Mouse (Mus musculus) liver, embryonic 15.5 days (tissue): ENCODE data around the gene Psmg4. TPM values are rescaled to one million over a fixed set of nuclear protein-coding genes. Genes with fewer than 3 reads are reported as not detected.

Experiments used
- ATAC-seq: fragments of 200-750 bp; cut with Nextera tagmentation; 2 replicates; pipeline ENCODE4 v1.8.0; 2017; ENCODE audit warnings: moderate number of reproducible peaks, mild to moderate bottlenecking, moderate library complexity; ENCODE audit not compliant: insufficient read depth
- H3K27ac ChIP-seq: fragments of 300-500 bp; sonication (generic); replicated peaks from 2 replicates; pipeline ENCODE4 v1.5.1; 2015; ENCODE audit warnings: mild to moderate bottlenecking, inconsistent platforms
- H3K27me3 ChIP-seq: fragments of 300-500 bp; sonication (generic); 2 replicates; pipeline ENCODE4 v1.6.1; 2015; ENCODE audit warnings: mild to moderate bottlenecking, inconsistent platforms
- H3K36me3 ChIP-seq: fragments of 300-500 bp; sonication (generic); replicated peaks from 2 replicates; pipeline ENCODE4 v1.6.1; 2015; ENCODE audit warnings: moderate library complexity, mild to moderate bottlenecking, inconsistent platforms
- H3K4me1 ChIP-seq: fragments of 300-500 bp; sonication (generic); replicated peaks from 2 replicates; pipeline ENCODE4 v1.6.1; 2015; ENCODE audit warnings: inconsistent platforms
- H3K4me2 ChIP-seq: fragments of 300-500 bp; sonication (generic); 2 replicates; pipeline ENCODE4 v1.6.1; 2015; ENCODE audit warnings: moderate library complexity, mild to moderate bottlenecking, inconsistent platforms
- H3K4me3 ChIP-seq: fragments of 300-500 bp; sonication (generic); replicated peaks from 2 replicates; pipeline ENCODE4 v1.5.1; 2015; ENCODE audit warnings: mild to moderate bottlenecking, inconsistent platforms
- H3K9ac ChIP-seq: fragments of 300-500 bp; sonication (generic); 2 replicates; pipeline ENCODE4 v1.6.1; 2015; ENCODE audit warnings: moderate library complexity, mild to moderate bottlenecking, inconsistent platforms
- H3K9me3 ChIP-seq: fragments of 300-500 bp; sonication (generic); replicated peaks from 2 replicates; pipeline ENCODE4 v1.6.1; 2016; ENCODE audit warnings: inconsistent platforms
- WGBS: fragments of 180-500 bp; shearing (Covaris S2); methylation state at CpG from one replicate; pipeline ENCODE4 v1.1.7; 2015; ENCODE audit warnings: mixed read lengths; ENCODE audit not compliant: insufficient replicate concordance; 5-methylcytosine and 5-hydroxymethylcytosine counted together
- polyA plus RNA-seq: library from polyadenylated mRNA; unstranded; fragments of >200 nt; fragmentation: Nextera tagmentation; extraction: Ambion mirVana; gene quantifications from 2 replicates; pipeline ENCODE4 v1.2.1, GENCODE M21; 2015

Gene Psmg4
- polyA plus RNA-seq, 1 experiment from 2014 or later = 30.0 TPM

GRCm38 (mm10) chr13:34207714-34208470 is 45.1 kb downstream of the Psmg4 start:
- WGBS = 67% methylated on average over 6 of the region's 6 CpGs
- Histone ChIP-seq H3K9me3 (no peaks in the 10 kb centered on the region), H3K4me1 (0 out of 2 replicates have a peak, but pooled peaks cover 3% of the 10 kb centered on the region), H3K27ac (no peak overlapping the region), H3K36me3 (peaks cover 73% of the 10 kb centered on the region), H3K9ac (no peak overlapping the region), H3K4me2 (no peak overlapping the region), H3K4me3 (no peak overlapping the region), H3K27me3 (no peaks in the 10 kb centered on the region)
- no peak for ATAC-seq

DNA sequence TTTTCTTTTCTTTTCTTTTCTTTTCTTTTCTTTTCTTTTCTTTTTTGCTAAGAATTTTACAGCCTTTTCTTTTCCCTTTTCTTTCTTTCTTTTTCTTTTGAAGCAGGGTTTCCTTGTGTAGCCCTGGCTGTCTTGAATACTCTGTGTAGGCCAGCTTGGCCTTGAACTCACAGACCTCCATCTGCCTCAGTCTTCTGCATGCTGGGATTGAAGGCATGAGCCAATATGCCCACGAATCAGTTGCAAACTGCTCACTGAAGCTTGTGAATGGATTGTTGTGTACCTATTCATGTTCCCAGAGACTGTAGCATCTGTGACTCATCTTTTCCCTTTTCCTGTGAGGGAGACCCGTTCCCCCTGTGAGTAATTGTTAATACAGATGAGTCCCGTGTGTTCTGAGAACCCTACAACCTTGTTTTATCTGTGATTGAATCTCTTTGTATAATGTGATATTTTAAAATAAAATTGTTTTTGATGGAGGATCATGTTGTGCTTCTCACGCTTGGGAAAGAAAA is 48.6 kb downstream of the Psmg4 start:
- WGBS = 65% methylated on average over 4 of the region's 4 CpGs
- H3K4me3 ChIP-seq = no peak overlapping the region
- 0 out of 2 replicates have a peak, but pooled peaks cover 8% of the 10 kb centered on the region for H3K4me1 ChIP-seq
- H3K36me3 ChIP-seq = peaks cover 75% of the 10 kb centered on the region
- no peak overlapping the region for H3K27ac ChIP-seq
- H3K4me2 ChIP-seq = no peak overlapping the region
- no peak for ATAC-seq
- no peak overlapping the region for H3K9ac ChIP-seq
- H3K9me3 ChIP-seq = no peaks in the 10 kb centered on the region
- H3K27me3 ChIP-seq = no peaks in the 10 kb centered on the region

- H3K36me3 ChIP-seq = peaks cover 84% of the 10 kb centered on the region
- no peak overlapping the region for H3K27ac ChIP-seq
These were observed 50.0 kb downstream of the Psmg4 start for GRCm38 (mm10) chr13:34212735-34213212.

DNA sequence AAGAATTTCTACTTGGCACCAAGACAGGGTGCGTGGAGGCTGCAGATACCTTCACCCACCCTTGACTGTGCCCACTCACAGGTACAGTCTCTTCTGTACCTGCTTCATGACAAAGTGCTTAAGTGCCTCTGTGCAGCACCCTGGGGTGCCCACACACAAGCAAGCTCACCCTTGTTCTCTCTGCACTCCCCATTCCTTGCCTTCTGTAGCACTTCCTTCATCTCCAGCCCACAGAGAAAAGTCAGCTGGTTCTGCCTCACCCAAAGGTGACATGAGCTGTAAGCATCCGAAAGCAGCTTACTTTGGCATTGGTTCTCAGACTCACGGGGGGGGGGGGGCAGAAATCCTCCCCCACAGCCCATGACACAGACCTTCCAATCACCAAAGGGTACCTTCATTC is 52.1 kb downstream of the Psmg4 start:
- no peak for ATAC-seq
- Histone ChIP-seq H3K4me2 (no peak overlapping the region), H3K27ac (no peak overlapping the region), H3K4me3 (no peak overlapping the region), H3K27me3 (no peaks in the 10 kb centered on the region), H3K9me3 (no peaks in the 10 kb centered on the region), H3K36me3 (peaks cover 90% of the 10 kb centered on the region), H3K9ac (no peak overlapping the region), H3K4me1 (peaks cover 8% of the 10 kb centered on the region; the same call in 1 of the 2 replicates)
- 83% methylated on average over 3 of the region's 3 CpGs for WGBS

More at GRCm38 (mm10) chr13:34212735-34213212, 50.0 kb downstream of the Psmg4 start:
- Histone ChIP-seq H3K9ac (no peak overlapping the region), H3K4me1 (0 out of 2 replicates have a peak, but pooled peaks cover 8% of the 10 kb centered on the region), H3K4me2 (no peak overlapping the region), H3K9me3 (no peaks in the 10 kb centered on the region), H3K27me3 (no peaks in the 10 kb centered on the region), H3K4me3 (no peak overlapping the region)
- 80% methylated on average over 10 of the region's 10 CpGs for WGBS
- ATAC-seq = no peak

DNA sequence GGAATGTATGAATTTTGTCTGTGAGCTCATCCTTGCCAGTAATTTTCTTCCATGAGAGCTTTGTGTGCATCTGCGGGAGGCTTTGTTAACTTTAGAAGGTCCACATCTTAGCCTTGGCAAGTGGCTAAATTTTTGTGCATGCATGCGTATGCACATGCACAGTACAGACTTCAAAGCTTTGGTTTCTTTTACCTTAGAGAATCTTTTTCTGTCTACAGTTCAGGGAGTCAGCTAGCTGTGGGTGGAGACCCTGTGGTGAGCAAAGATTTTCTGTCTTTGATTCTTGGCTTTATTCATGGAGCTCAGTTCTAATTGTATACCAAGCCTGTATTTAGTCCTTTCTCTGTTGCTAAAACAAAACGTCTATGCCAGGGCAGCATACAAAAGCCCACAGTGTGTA is 56.0 kb downstream of the Psmg4 start:
- Histone ChIP-seq H3K4me3 (no peak overlapping the region), H3K36me3 (peaks cover 81% of the 10 kb centered on the region), H3K9ac (no peak overlapping the region), H3K27ac (no peak overlapping the region), H3K9me3 (no peaks in the 10 kb centered on the region), H3K4me1 (peaks cover 6% of the 10 kb centered on the region; the same call in 1 of the 2 replicates), H3K27me3 (no peaks in the 10 kb centered on the region), H3K4me2 (no peak overlapping the region)
- 82% methylated on average over 3 of the region's 3 CpGs for WGBS
- ATAC-seq = no peak

DNA sequence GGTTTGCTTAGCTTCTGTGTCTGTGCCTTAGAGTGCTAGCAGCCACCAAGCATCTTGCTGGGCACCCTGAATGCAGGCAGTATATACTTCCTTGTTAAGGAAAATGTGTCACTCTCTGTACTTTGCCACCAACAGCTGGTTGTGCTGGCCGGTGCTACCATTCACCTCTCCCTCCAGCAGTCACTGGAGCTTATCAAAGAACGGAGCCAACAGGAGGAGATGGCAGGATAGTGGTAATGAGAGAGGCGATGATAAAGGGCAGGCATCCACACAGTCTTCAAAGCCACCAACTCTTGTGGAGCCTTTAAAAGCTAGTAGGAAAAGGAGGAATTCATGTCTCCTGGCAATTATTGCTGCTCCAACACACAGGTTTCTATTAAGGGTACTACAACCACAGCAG is 57.0 kb downstream of the Psmg4 start:
- Histone ChIP-seq H3K9me3 (no peaks in the 10 kb centered on the region), H3K4me3 (no peak overlapping the region), H3K27ac (no peak overlapping the region), H3K27me3 (no peaks in the 10 kb centered on the region), H3K36me3 (peaks cover 77% of the 10 kb centered on the region), H3K9ac (no peak overlapping the region), H3K4me1 (peaks cover 6% of the 10 kb centered on the region; the same call in 1 of the 2 replicates), H3K4me2 (no peak overlapping the region)
- WGBS = 40% methylated on average over 3 of the region's 3 CpGs
- no peak for ATAC-seq

GRCm38 (mm10) chr13:34222985-34223384 is 60.2 kb downstream of the Psmg4 start:
- no peak overlapping the region for H3K27ac ChIP-seq
- no peak overlapping the region for H3K9ac ChIP-seq
- H3K4me1 ChIP-seq = peaks cover 11% of the 10 kb centered on the region
- no peak overlapping the region for H3K4me2 ChIP-seq
- H3K27me3 ChIP-seq = no peaks in the 10 kb centered on the region
- ATAC-seq = no peak
- H3K36me3 ChIP-seq = peaks cover 62% of the 10 kb centered on the region
- no peaks in the 10 kb centered on the region for H3K9me3 ChIP-seq
- H3K4me3 ChIP-seq = no peak overlapping the region
- 78% methylated on average over 7 of the region's 7 CpGs for WGBS

GRCm38 (mm10) chr13:34226940-34227339 is 64.2 kb downstream of the Psmg4 start:
- 48% methylated on average over 1 of the region's 1 CpGs for WGBS
- H3K27ac ChIP-seq = no peak overlapping the region
- no peak for ATAC-seq

More at GRCm38 (mm10) chr13:34226940-34227339, 64.2 kb downstream of the Psmg4 start:
- Histone ChIP-seq H3K4me1 (peaks cover 30% of the 10 kb centered on the region), H3K4me2 (no peak overlapping the region), H3K9ac (no peak overlapping the region), H3K4me3 (no peak overlapping the region), H3K9me3 (no peaks in the 10 kb centered on the region), H3K27me3 (no peaks in the 10 kb centered on the region), H3K36me3 (peaks cover 33% of the 10 kb centered on the region)

Other genes with a start within 250 kb of the Psmg4 start
- gene Nqo2, start 198.3 kb upstream of the Psmg4 start, polyA plus RNA-seq = 26.0 and 27.0 TPM in 2 replicates
- gene Ripk1, start 160.6 kb upstream of the Psmg4 start, polyA plus RNA-seq = 11.6 and 12.5 TPM in 2 replicates
- gene Serpinb6a, start 160.2 kb upstream of the Psmg4 start, polyA plus RNA-seq = 15.8 and 16.1 TPM in 2 replicates
- gene Bphl, start 125.4 kb upstream of the Psmg4 start, polyA plus RNA-seq = 47.6 and 49.2 TPM in 2 replicates
- 62.6 and 74.2 TPM in 2 replicates for gene Tubb2a, start 85.0 kb upstream of the Psmg4 start, polyA plus RNA-seq
- gene Tubb2b, start 32.5 kb upstream of the Psmg4 start, polyA plus RNA-seq = 1.1 and 1.4 TPM in 2 replicates
- 7.4 and 9.1 TPM in 2 replicates for gene Slc22a23, start 182.2 kb downstream of the Psmg4 start, polyA plus RNA-seq